Mouse (Mus musculus) forebrain, embryonic 16.5 days (tissue): ENCODE results near the gene Clasp1. TPM values are rescaled to one million over a fixed set of nuclear protein-coding genes. Genes with fewer than 3 reads are reported as not detected.

Experiments used
- ATAC-seq: fragments of 200-750 bp; cut with Nextera tagmentation; 2 replicates; pipeline ENCODE4 v1.8.0; 2017; ENCODE audit warnings: mild to moderate bottlenecking, moderate library complexity
- H3K27ac ChIP-seq: fragments of 300-500 bp; sonication (generic); 2 replicates; pipeline ENCODE4 v1.5.1; 2014; ENCODE audit warnings: low read length, control low read depth
- H3K27me3 ChIP-seq: fragments of 300-500 bp; sonication (generic); replicated peaks from 2 replicates; pipeline ENCODE4 v1.6.1; 2014; ENCODE audit warnings: low read length; ENCODE audit not compliant: control insufficient read depth, insufficient read depth
- H3K36me3 ChIP-seq: fragments of 300-500 bp; sonication (generic); 2 replicates; pipeline ENCODE4 v1.6.1; 2014; ENCODE audit not compliant: control insufficient read depth, insufficient read depth
- H3K4me1 ChIP-seq: fragments of 300-500 bp; sonication (generic); replicated peaks from 2 replicates; pipeline ENCODE4 v1.6.1; 2014; ENCODE audit warnings: low read length; ENCODE audit not compliant: control insufficient read depth, insufficient read depth
- H3K4me2 ChIP-seq: fragments of 300-500 bp; sonication (generic); 2 replicates; pipeline ENCODE4 v1.6.1; 2014; ENCODE audit warnings: mild to moderate bottlenecking, low read length, control low read depth
- H3K4me3 ChIP-seq: fragments of 300-500 bp; sonication (generic); replicated peaks from 2 replicates; pipeline ENCODE4 v1.5.1; 2014; ENCODE audit warnings: mild to moderate bottlenecking, low read length, control low read depth
- H3K9ac ChIP-seq: fragments of 300-500 bp; sonication (generic); replicated peaks from 2 replicates; pipeline ENCODE4 v1.6.1; 2014; ENCODE audit warnings: low read depth, low read length, control low read depth
- H3K9me3 ChIP-seq: fragments of 300-500 bp; sonication (generic); 2 replicates; pipeline ENCODE4 v1.6.1; 2016; ENCODE audit warnings: low read length; ENCODE audit not compliant: control insufficient read depth
- WGBS: fragments of 180-500 bp; shearing (Covaris S2); extraction: QIAGEN DNeasy Blood & Tissue Kit; methylation state at CpG from one replicate; pipeline ENCODE4 v1.1.7; 2014; 5-methylcytosine and 5-hydroxymethylcytosine counted together
- polyA plus RNA-seq: library from polyadenylated mRNA; unstranded; fragments of >200 nt; fragmentation: Nextera tagmentation; extraction: Ambion mirVana; gene quantifications from 2 replicates; pipeline ENCODE4 v1.2.1, GENCODE M21; 2015

The Clasp1 gene
- polyA plus RNA-seq, 1 experiment from 2014 or later = 154 TPM

GRCm38 (mm10) chr1:118660880-118661465, 272.1 kb downstream of the Clasp1 start:
- Histone ChIP-seq H3K27ac (no peak overlapping the region), H3K4me2 (no peak overlapping the region), H3K36me3 (no peaks in the 10 kb centered on the region), H3K4me3 (no peak overlapping the region), H3K9me3 (no peaks in the 10 kb centered on the region), H3K4me1 (no peaks in the 10 kb centered on the region), H3K9ac (no peak overlapping the region), H3K27me3 (no peaks in the 10 kb centered on the region)
- WGBS = 74% methylated on average over 3 of the region's 3 CpGs
- no peak for ATAC-seq

Other genes starting within 250 kb of the Clasp1 start
- 0.40 and 0.46 TPM in 2 replicates for gene Gm29106, start 212.5 kb upstream of the Clasp1 start, polyA plus RNA-seq
- gene Tsn, start 77.3 kb upstream of the Clasp1 start, polyA plus RNA-seq = 462 and 509 TPM in 2 replicates
- 76.1 and 80.8 TPM in 2 replicates for gene Nifk, start 67.2 kb upstream of the Clasp1 start, polyA plus RNA-seq
- 0.26 and 0.28 TPM in 2 replicates for gene Tfcp2l1, start 238.9 kb downstream of the Clasp1 start, polyA plus RNA-seq